Mouse (Mus musculus): ENCODE measurements around the gene Slc37a3. TPM values are rescaled to one million over a fixed set of nuclear protein-coding genes. Genes with fewer than 3 reads are reported as not detected.
"Not testable (repeated sequence)": the region's sequence is repeated elsewhere in the genome, so short reads cannot be mapped to it uniquely, and the experiment has no call there.

The Slc37a3 gene
- 52.6 and 53.1 TPM in 2 replicates for polyA plus RNA-seq (2015; fragmentation: Nextera tagmentation; extraction: Ambion mirVana)

- peak; percentile 93 for ATAC-seq (ENCODE audit: low FRiP score)
Measured at GRCm38 (mm10) chr6:39377311-39377827, at the start of gene Slc37a3. TSS of gene Slc37a3 (minus strand) at chr6:39377675.

GRCm38 (mm10) chr6:39426725-39427124, 49.2 kb upstream of the Slc37a3 start:
- no peak for ATAC-seq (ENCODE audit: low FRiP score)
- H3K4me1 ChIP-seq = no peaks in the 10 kb centered on the region
- H3K4me2 ChIP-seq = no peak overlapping the region
- H3K27me3 ChIP-seq (replicated peaks) = no peaks in the 10 kb centered on the region; the same call in 1 of the 2 replicates
- H3K4me3 ChIP-seq (replicated peaks) = no peak overlapping the region
- H3K36me3 ChIP-seq = no peaks in the 10 kb centered on the region
- 82% methylated on average over 4 of the region's 4 CpGs for WGBS
- no peaks in the 10 kb centered on the region for H3K9me3 ChIP-seq (replicated peaks)
- H3K9ac ChIP-seq (replicated peaks) = no peak overlapping the region
- H3K27ac ChIP-seq (replicated peaks) = no peak overlapping the region

More at GRCm38 (mm10) chr6:39377311-39377827, at the start of gene Slc37a3:
- H3K9ac ChIP-seq (replicated peaks) = peak within 1 kb of the TSS; percentile 92
- H3K9me3 ChIP-seq (replicated peaks) = no peaks in the 10 kb centered on the region
- H3K4me1 ChIP-seq = peaks cover 34% of the 10 kb centered on the region
- H3K36me3 ChIP-seq = peaks cover 10% of the 10 kb centered on the region; the same call in 1 of the 2 replicates
- peak within 1 kb of the TSS; percentile 61 for H3K4me2 ChIP-seq
- H3K27me3 ChIP-seq (replicated peaks) = 0 out of 2 replicates have a peak, but pooled peaks cover 9% of the 10 kb centered on the region
- under 1% methylated on average over 43 of the region's 43 CpGs for WGBS
- H3K4me3 ChIP-seq (replicated peaks) = peak within 1 kb of the TSS; percentile 97
- H3K27ac ChIP-seq (replicated peaks) = peak within 1 kb of the TSS; percentile 74

DNA sequence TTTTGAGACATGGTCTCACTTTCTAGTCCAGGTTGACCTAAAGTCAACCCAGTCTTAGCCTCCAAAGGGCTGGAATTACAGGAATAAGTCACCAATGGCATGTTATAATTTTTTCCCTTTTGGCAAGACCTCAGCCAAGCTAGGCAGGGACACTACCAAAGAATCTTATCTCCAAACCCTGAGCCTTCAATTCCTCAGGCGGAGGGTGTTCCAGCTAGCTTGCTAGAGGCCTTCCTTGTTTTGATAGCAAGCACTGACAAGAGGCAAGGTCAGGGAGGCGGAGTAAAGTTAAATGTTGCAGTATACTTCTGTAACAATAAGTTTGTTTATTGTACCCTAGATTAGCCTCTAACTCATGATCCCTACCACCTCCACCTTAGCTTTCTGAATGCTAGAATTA, 47.7 kb upstream of the Slc37a3 start:
- no peak overlapping the region for H3K4me3 ChIP-seq (replicated peaks)
- no peak overlapping the region for H3K4me2 ChIP-seq
- H3K9ac ChIP-seq (replicated peaks) = no peak overlapping the region
- 96% methylated on average over 2 of the region's 2 CpGs for WGBS
- peaks cover 3% of the 10 kb centered on the region; the same call in 1 of the 2 replicates for H3K4me1 ChIP-seq
- H3K27ac ChIP-seq (replicated peaks) = no peak overlapping the region
- no peaks in the 10 kb centered on the region for H3K36me3 ChIP-seq
- no peaks in the 10 kb centered on the region for H3K9me3 ChIP-seq (replicated peaks)
- H3K27me3 ChIP-seq (replicated peaks) = no peaks in the 10 kb centered on the region; the same call in 1 of the 2 replicates
- ATAC-seq (ENCODE audit: low FRiP score) = no peak

GRCm38 (mm10) chr6:39423686-39424085, 46.2 kb upstream of the Slc37a3 start:
- H3K27me3 ChIP-seq (replicated peaks) = no peaks in the 10 kb centered on the region; the same call in 1 of the 2 replicates
- H3K27ac ChIP-seq (replicated peaks) = no peak overlapping the region
- H3K4me3 ChIP-seq (replicated peaks) = no peak overlapping the region
- 95% methylated on average over 7 of the region's 7 CpGs for WGBS
- H3K36me3 ChIP-seq = no peaks in the 10 kb centered on the region
- H3K9me3 ChIP-seq (replicated peaks) = no peaks in the 10 kb centered on the region
- peaks cover 8% of the 10 kb centered on the region; the same call in 1 of the 2 replicates for H3K4me1 ChIP-seq
- no peak for ATAC-seq (ENCODE audit: low FRiP score)
- no peak overlapping the region for H3K9ac ChIP-seq (replicated peaks)
- H3K4me2 ChIP-seq = no peak overlapping the region

DNA sequence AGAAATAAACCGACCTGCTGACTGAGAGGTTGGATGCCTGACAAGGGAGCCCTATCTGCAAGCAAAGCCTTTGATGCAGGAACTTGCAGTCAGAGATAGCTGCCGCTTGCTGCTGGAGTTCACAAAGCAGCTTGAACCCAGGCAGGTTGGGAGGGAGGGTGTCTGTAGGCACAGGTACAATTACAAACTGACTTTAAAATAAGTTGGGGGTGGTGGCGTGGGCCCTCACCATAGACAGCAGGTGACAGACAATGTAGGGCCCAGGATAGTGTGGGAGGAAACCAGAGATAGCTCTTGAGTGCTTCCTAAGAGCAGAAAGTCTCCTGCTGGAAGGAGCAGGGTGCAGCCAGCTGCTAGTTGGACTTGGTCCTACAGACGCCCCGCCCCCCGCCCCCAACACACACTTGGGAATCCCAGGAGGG, 45.7 kb upstream of the Slc37a3 start:
- no peak overlapping the region for H3K4me2 ChIP-seq
- H3K36me3 ChIP-seq = no peaks in the 10 kb centered on the region
- H3K27ac ChIP-seq (replicated peaks) = no peak overlapping the region
- ATAC-seq (ENCODE audit: low FRiP score) = no peak
- H3K9ac ChIP-seq (replicated peaks) = no peak overlapping the region
- WGBS = 76% methylated on average over 6 of the region's 6 CpGs
- no peaks in the 10 kb centered on the region for H3K9me3 ChIP-seq (replicated peaks)
- no peak overlapping the region for H3K4me3 ChIP-seq (replicated peaks)
- no peaks in the 10 kb centered on the region; the same call in 1 of the 2 replicates for H3K27me3 ChIP-seq (replicated peaks)
- peaks cover 12% of the 10 kb centered on the region for H3K4me1 ChIP-seq

GRCm38 (mm10) chr6:39420867-39421266, 43.4 kb upstream of the Slc37a3 start:
- H3K4me1 ChIP-seq = peaks cover 22% of the 10 kb centered on the region
- H3K36me3 ChIP-seq = no peaks in the 10 kb centered on the region
- H3K27me3 ChIP-seq (replicated peaks) = no peaks in the 10 kb centered on the region; the same call in 1 of the 2 replicates
- no peak overlapping the region for H3K9ac ChIP-seq (replicated peaks)
- peak overlapping the region; percentile 94 for H3K27ac ChIP-seq (replicated peaks)
- H3K4me2 ChIP-seq = peak overlapping the region; percentile 63
- no peak for ATAC-seq (ENCODE audit: low FRiP score)
- H3K9me3 ChIP-seq (replicated peaks) = no peaks in the 10 kb centered on the region
- WGBS = 47% methylated on average over 4 of the region's 4 CpGs
- peak overlapping the region; percentile 98 for H3K4me3 ChIP-seq (replicated peaks)

GRCm38 (mm10) chr6:39419851-39420721, 42.6 kb upstream of the Slc37a3 start, which contains the start of gene Mkrn1:
TSS of gene Mkrn1 (minus strand) at chr6:39420462.
- H3K36me3 ChIP-seq = no peaks in the 10 kb centered on the region
- under 1% methylated on average over 82 of the region's 82 CpGs for WGBS

GRCm38 (mm10) chr6:39419386-39419850, 41.9 kb upstream of the Slc37a3 start:
- Histone ChIP-seq H3K27me3 (replicated peaks) (no peaks in the 10 kb centered on the region; the same call in 1 of the 2 replicates), H3K4me1 (peaks cover 29% of the 10 kb centered on the region), H3K9me3 (replicated peaks) (no peaks in the 10 kb centered on the region), H3K27ac (replicated peaks) (peak overlapping the region; percentile 94), H3K4me3 (replicated peaks) (peak overlapping the region; percentile 98), H3K36me3 (no peaks in the 10 kb centered on the region), H3K4me2 (peak overlapping the region; percentile 63), H3K9ac (replicated peaks) (peak overlapping the region; percentile 91)
- under 1% methylated on average over 43 of the region's 43 CpGs for WGBS
- ATAC-seq (ENCODE audit: low FRiP score) = no peak; the same call in 1 of the 2 replicates

More at GRCm38 (mm10) chr6:39419851-39420721, 42.6 kb upstream of the Slc37a3 start, which contains the start of gene Mkrn1:
- peak within 1 kb of the TSS; percentile 91 for H3K9ac ChIP-seq (replicated peaks)
- peaks cover 23% of the 10 kb centered on the region for H3K4me1 ChIP-seq
- no peaks in the 10 kb centered on the region for H3K9me3 ChIP-seq (replicated peaks)
- peak within 1 kb of the TSS; percentile 94 for H3K27ac ChIP-seq (replicated peaks)
- H3K4me2 ChIP-seq = peak within 1 kb of the TSS; percentile 63
- peak; percentile 95 for ATAC-seq (ENCODE audit: low FRiP score)
- no peaks in the 10 kb centered on the region; the same call in 1 of the 2 replicates for H3K27me3 ChIP-seq (replicated peaks)
- H3K4me3 ChIP-seq (replicated peaks) = peak within 1 kb of the TSS; percentile 98

DNA sequence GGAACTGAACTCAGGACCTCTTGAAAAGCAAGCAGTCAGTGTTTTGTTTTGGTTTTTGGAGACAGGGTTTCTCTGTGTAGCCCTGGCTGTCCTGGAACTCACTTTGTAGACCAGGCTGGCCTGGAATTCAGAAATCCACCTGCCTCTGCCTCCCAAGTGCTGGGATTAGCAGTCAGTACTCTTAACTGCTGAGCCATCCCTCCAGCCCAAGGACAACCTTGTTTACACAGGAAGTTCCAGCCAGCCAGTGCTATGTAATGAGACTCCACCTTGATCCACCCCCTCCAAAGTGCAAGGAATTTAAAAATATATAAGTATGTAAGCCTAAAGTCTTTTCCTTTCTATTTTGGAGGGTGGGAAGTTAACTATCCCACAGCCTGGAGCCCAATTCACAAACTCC, 39.2 kb upstream of the Slc37a3 start:
- H3K4me3 ChIP-seq (replicated peaks); ATAC-seq (ENCODE audit: low FRiP score); H3K9ac ChIP-seq (replicated peaks); H3K36me3 ChIP-seq; H3K4me2 ChIP-seq; H3K9me3 ChIP-seq (replicated peaks); H3K27me3 ChIP-seq (replicated peaks); H3K27ac ChIP-seq (replicated peaks): not testable (repeated sequence)
- H3K4me1 ChIP-seq = peaks cover 40% of the 10 kb centered on the region

DNA sequence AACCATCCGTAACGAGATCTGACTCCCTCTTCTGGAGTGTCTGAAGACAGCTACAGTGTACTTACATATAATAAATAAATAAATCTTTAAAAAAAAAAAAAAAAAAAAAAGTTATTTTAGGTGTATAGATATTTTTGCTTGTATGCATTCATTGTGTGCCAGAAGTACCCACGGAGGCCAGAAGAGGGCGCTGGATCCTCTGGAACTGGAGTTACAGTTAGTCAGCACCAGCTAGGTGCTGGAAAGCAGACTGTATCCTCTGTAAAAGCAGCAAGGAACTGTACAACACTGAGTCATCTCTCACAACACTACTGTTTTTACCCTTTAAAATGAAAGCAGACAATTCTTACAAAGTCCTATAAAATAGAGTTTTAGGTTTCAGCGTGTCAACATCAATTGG, 38.3 kb upstream of the Slc37a3 start:
- ATAC-seq (ENCODE audit: low FRiP score) = no peak
- no peaks in the 10 kb centered on the region for H3K9me3 ChIP-seq (replicated peaks)
- no peaks in the 10 kb centered on the region for H3K27me3 ChIP-seq (replicated peaks)
- H3K4me2 ChIP-seq = no peak overlapping the region
- H3K27ac ChIP-seq (replicated peaks) = no peak overlapping the region
- H3K9ac ChIP-seq (replicated peaks) = no peak overlapping the region
- no peaks in the 10 kb centered on the region for H3K36me3 ChIP-seq
- WGBS = 70% methylated on average over 3 of the region's 5 CpGs
- H3K4me3 ChIP-seq (replicated peaks) = no peak overlapping the region
- H3K4me1 ChIP-seq = peaks cover 40% of the 10 kb centered on the region

DNA sequence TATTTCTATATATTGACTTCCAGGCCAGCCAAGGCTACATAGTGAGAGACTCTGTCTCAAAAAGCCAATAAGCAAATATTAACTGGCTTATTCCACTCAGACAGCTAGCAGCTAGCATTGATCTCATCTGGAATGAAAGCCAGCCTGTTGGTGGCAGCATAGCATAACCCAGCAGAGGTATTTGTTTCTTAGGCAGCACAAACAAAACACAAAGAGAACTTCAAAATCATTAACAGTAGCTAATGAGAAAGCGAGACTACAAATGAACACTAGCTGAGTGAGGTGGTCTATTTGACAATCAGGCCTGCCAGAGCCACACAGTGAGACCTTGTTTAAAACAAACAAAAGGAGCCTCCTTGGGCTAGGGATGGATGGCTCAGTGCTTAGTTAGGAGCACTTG, 36.6 kb upstream of the Slc37a3 start:
- Histone ChIP-seq H3K27ac (replicated peaks) (peak overlapping the region; percentile 54), H3K36me3 (peaks cover 6% of the 10 kb centered on the region), H3K9me3 (replicated peaks) (no peaks in the 10 kb centered on the region), H3K4me3 (replicated peaks) (no peak overlapping the region), H3K27me3 (replicated peaks) (no peaks in the 10 kb centered on the region), H3K9ac (replicated peaks) (no peak overlapping the region), H3K4me1 (peaks cover 36% of the 10 kb centered on the region), H3K4me2 (no peak overlapping the region)
- no peak for ATAC-seq (ENCODE audit: low FRiP score)
- 46% methylated on average over 1 of the region's 1 CpGs for WGBS
